Comparison of ENCODE assay signal across 19 mouse cellular contexts in the genomic region with DNA sequence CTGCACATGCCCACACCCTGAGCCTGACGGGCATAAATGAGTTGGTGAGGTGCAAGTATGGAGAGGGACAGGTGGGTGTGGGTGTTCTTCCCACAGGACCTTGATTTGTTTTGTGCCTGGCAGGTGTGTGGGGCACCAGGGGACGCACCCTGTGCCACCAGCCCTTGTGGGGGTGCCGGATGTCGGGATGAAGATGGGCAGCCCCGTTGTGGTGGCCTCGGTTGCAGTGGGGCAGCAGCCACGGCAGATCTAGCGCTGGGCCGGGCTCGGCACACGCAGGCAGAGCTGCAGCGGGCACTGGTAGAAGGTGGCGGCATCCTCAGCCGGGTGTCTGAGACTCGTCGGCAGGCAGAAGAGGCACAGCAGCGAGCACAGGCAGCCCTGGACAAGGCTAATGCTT.
"Had no signal": no experiment of that assay in that cellular context is flagged by ENCODE, and none has a peak within 500 bp of the region (broad histone marks: within the 10 kb centered on the region; RNA-seq: fewer than 3 reads in every experiment).

No protein-coding gene starts in this region.

- H3K4me3 ChIP-seq: limb, embryonic 12.5 days; limb, embryonic 15.5 days had no signal

- H3K9me3 ChIP-seq: limb, embryonic 12.5 days; limb, embryonic 15.5 days had no signal

- H3K27me3 ChIP-seq: limb, embryonic 12.5 days; limb, embryonic 15.5 days had no signal

- DNase-seq: kidney, adult 9 months; kidney, postnatal 14 days; kidney, postnatal 4 days; left cerebral cortex, postnatal 4 days; liver, postnatal 0 days; lung, embryonic 14.5 days; midbrain, embryonic 14.5 days; right cerebral cortex, adult 18-20 months; right cerebral cortex, postnatal 14 days; right cerebral cortex, postnatal 4 days; thymus, adult 2 months; thymus, postnatal 4 days had no signal

- H3K9ac ChIP-seq: limb, embryonic 15.5 days; liver, embryonic 14.5 days; liver, postnatal 0 days; lung, embryonic 14.5 days had no signal

- ATAC-seq: liver, postnatal 0 days; lung, postnatal 0 days had no signal

- H3K4me2 ChIP-seq: limb, embryonic 12.5 days; limb, embryonic 15.5 days; liver, embryonic 11.5 days; lung, embryonic 14.5 days had no signal

- H3K27ac ChIP-seq: limb, embryonic 15.5 days; liver, embryonic 14.5 days; macrophage; stomach, postnatal 0 days had no signal
